Mouse (Mus musculus): ENCODE results near the gene Gm49601. TPM values are rescaled to one million over a fixed set of nuclear protein-coding genes. Genes with fewer than 3 reads are reported as not detected.
A peak's percentile ranks its signal among the peaks of the same experiment; 100 is the strongest.

Gene Gm49601
- total RNA-seq (2014; rRNA removed): 14.2 and 33.6 TPM in 2 replicates
- 3.4 and 7.0 TPM in 2 replicates for polyA plus RNA-seq (2015; fragmentation: Nextera tagmentation; extraction: Ambion mirVana)

GRCm38 (mm10) chr16:18626376-18626878 lies at the start of gene Gm49601:
TSS of gene Gm49601 (minus strand) at chr16:18626427.
- Histone ChIP-seq H3K9me3 (ENCODE audit: low read length) (no peaks in the 10 kb centered on the region), H3K4me1 (ENCODE audit: insufficient read depth, low read length) (peaks cover 13% of the 10 kb centered on the region; the same call in 1 of the 2 replicates), H3K27me3 (ENCODE audit: insufficient read depth, low read length) (peaks cover 32% of the 10 kb centered on the region), H3K27ac (ENCODE audit: low read depth, low read length) (no peak within 1 kb of the TSS), H3K4me2 (ENCODE audit: low read depth, low read length, poor library complexity, severe bottlenecking) (peak within 1 kb of the TSS; percentile 92), H3K36me3 (ENCODE audit: insufficient read depth, low read length) (peaks cover 30% of the 10 kb centered on the region), H3K4me3 (ENCODE audit: low read depth, low read length) (peak within 1 kb of the TSS; percentile 90), H3K9ac (replicated peaks; ENCODE audit: low read length, poor library complexity, severe bottlenecking) (peak within 1 kb of the TSS; percentile 64)
- peak; percentile 81 for DNase-seq (ENCODE audit: low spot score)
- peak; percentile 4; the same call in 1 of the 2 replicates for ATAC-seq (ENCODE audit: low FRiP score)
- peak; percentile 81 for TF ChIP-seq CTCF (IDR thresholded peaks at IDR 0.05)
- 0% methylated on average over 43 of the region's 65 CpGs for WGBS

DNA sequence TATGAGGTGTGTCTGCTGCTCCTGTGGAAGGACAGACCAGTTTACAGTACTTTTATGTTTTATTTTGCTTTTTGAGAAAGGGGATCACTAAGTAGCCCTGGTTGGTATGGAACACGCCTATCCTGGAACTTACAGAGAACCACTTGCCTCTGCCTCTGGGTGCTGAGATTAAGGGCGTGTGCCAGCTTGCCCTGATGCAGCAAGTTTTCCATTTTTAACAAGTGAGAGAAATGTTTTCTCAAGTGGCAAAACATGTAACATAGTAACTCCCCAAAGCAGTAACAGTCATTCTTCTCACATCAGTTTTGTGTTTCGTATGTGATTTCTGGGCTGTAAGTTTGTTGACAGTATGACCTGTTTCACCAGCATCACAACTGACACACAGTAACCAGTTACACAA lies 46.8 kb upstream of the Gm49601 start:
- TF ChIP-seq CTCF (IDR thresholded peaks at IDR 0.05): no peak
- no peak overlapping the region for H3K4me2 ChIP-seq (ENCODE audit: low read depth, low read length, poor library complexity, severe bottlenecking)
- no peaks in the 10 kb centered on the region for H3K36me3 ChIP-seq (ENCODE audit: insufficient read depth, low read length)
- DNase-seq (ENCODE audit: low spot score) (no peak), ATAC-seq (ENCODE audit: low FRiP score) (no peak)
- no peaks in the 10 kb centered on the region for H3K27me3 ChIP-seq (ENCODE audit: insufficient read depth, low read length)
- H3K4me1 ChIP-seq (ENCODE audit: insufficient read depth, low read length): no peaks in the 10 kb centered on the region
- no peak overlapping the region for H3K9ac ChIP-seq (replicated peaks; ENCODE audit: low read length, poor library complexity, severe bottlenecking)
- H3K9me3 ChIP-seq (ENCODE audit: low read length): no peaks in the 10 kb centered on the region
- no peak overlapping the region for H3K4me3 ChIP-seq (ENCODE audit: low read depth, low read length)
- no peak overlapping the region for H3K27ac ChIP-seq (ENCODE audit: low read depth, low read length)
- 81% methylated on average over 3 of the region's 3 CpGs for WGBS

GRCm38 (mm10) chr16:18672027-18672426 lies 45.8 kb upstream of the Gm49601 start:
- 74% methylated on average over 5 of the region's 5 CpGs for WGBS
- no peak overlapping the region for H3K4me3 ChIP-seq (ENCODE audit: low read depth, low read length)
- no peaks in the 10 kb centered on the region for H3K36me3 ChIP-seq (ENCODE audit: insufficient read depth, low read length)
- H3K9me3 ChIP-seq (ENCODE audit: low read length): no peaks in the 10 kb centered on the region
- no peak overlapping the region for H3K27ac ChIP-seq (ENCODE audit: low read depth, low read length)
- DNase-seq (ENCODE audit: low spot score) (no peak), ATAC-seq (ENCODE audit: low FRiP score) (no peak)
- no peak for TF ChIP-seq CTCF (IDR thresholded peaks at IDR 0.05)
- no peak overlapping the region for H3K9ac ChIP-seq (replicated peaks; ENCODE audit: low read length, poor library complexity, severe bottlenecking)
- no peak overlapping the region for H3K4me2 ChIP-seq (ENCODE audit: low read depth, low read length, poor library complexity, severe bottlenecking)
- H3K27me3 ChIP-seq (ENCODE audit: insufficient read depth, low read length): no peaks in the 10 kb centered on the region
- H3K4me1 ChIP-seq (ENCODE audit: insufficient read depth, low read length): no peaks in the 10 kb centered on the region

GRCm38 (mm10) chr16:18669914-18670313 lies 43.7 kb upstream of the Gm49601 start:
- H3K36me3 ChIP-seq (ENCODE audit: insufficient read depth, low read length): no peaks in the 10 kb centered on the region
- no peaks in the 10 kb centered on the region for H3K4me1 ChIP-seq (ENCODE audit: insufficient read depth, low read length)
- H3K9ac ChIP-seq (replicated peaks; ENCODE audit: low read length, poor library complexity, severe bottlenecking): no peak overlapping the region
- no peak overlapping the region for H3K4me3 ChIP-seq (ENCODE audit: low read depth, low read length)
- ATAC-seq (ENCODE audit: low FRiP score): no peak
- no peak overlapping the region for H3K4me2 ChIP-seq (ENCODE audit: low read depth, low read length, poor library complexity, severe bottlenecking)
- no peak overlapping the region for H3K27ac ChIP-seq (ENCODE audit: low read depth, low read length)
- 66% methylated on average over 6 of the region's 6 CpGs for WGBS
- no peak for DNase-seq (ENCODE audit: low spot score)
- no peaks in the 10 kb centered on the region for H3K27me3 ChIP-seq (ENCODE audit: insufficient read depth, low read length)
- H3K9me3 ChIP-seq (ENCODE audit: low read length): no peaks in the 10 kb centered on the region
- no peak for TF ChIP-seq CTCF (IDR thresholded peaks at IDR 0.05)

- no peaks in the 10 kb centered on the region for H3K36me3 ChIP-seq (ENCODE audit: insufficient read depth, low read length)
- TF ChIP-seq CTCF (IDR thresholded peaks at IDR 0.05): no peak
- H3K9ac ChIP-seq (replicated peaks; ENCODE audit: low read length, poor library complexity, severe bottlenecking): no peak overlapping the region
- DNase-seq (ENCODE audit: low spot score) (no peak), ATAC-seq (ENCODE audit: low FRiP score) (no peak)
- no peaks in the 10 kb centered on the region for H3K27me3 ChIP-seq (ENCODE audit: insufficient read depth, low read length)
- WGBS: 81% methylated on average over 4 of the region's 4 CpGs
- no peaks in the 10 kb centered on the region for H3K4me1 ChIP-seq (ENCODE audit: insufficient read depth, low read length)
- H3K4me2 ChIP-seq (ENCODE audit: low read depth, low read length, poor library complexity, severe bottlenecking): no peak overlapping the region
- no peak overlapping the region for H3K4me3 ChIP-seq (ENCODE audit: low read depth, low read length)
- no peaks in the 10 kb centered on the region for H3K9me3 ChIP-seq (ENCODE audit: low read length)
- H3K27ac ChIP-seq (ENCODE audit: low read depth, low read length): no peak overlapping the region
Observed at GRCm38 (mm10) chr16:18658597-18658996, 32.4 kb upstream of the Gm49601 start.

- H3K4me3 ChIP-seq (ENCODE audit: low read depth, low read length): no peak overlapping the region
- no peak for TF ChIP-seq CTCF (IDR thresholded peaks at IDR 0.05)
- no peak overlapping the region for H3K9ac ChIP-seq (replicated peaks; ENCODE audit: low read length, poor library complexity, severe bottlenecking)
- H3K4me1 ChIP-seq (ENCODE audit: insufficient read depth, low read length): no peaks in the 10 kb centered on the region
- no peak for DNase-seq (ENCODE audit: low spot score)
- H3K27ac ChIP-seq (ENCODE audit: low read depth, low read length): no peak overlapping the region
- H3K36me3 ChIP-seq (ENCODE audit: insufficient read depth, low read length): no peaks in the 10 kb centered on the region
- H3K4me2 ChIP-seq (ENCODE audit: low read depth, low read length, poor library complexity, severe bottlenecking): no peak overlapping the region
- 55% methylated on average over 5 of the region's 5 CpGs for WGBS
- ATAC-seq (ENCODE audit: low FRiP score): no peak
- H3K9me3 ChIP-seq (ENCODE audit: low read length): no peaks in the 10 kb centered on the region
- H3K27me3 ChIP-seq (ENCODE audit: insufficient read depth, low read length): no peaks in the 10 kb centered on the region
Observed at GRCm38 (mm10) chr16:18655372-18656098, 29.3 kb upstream of the Gm49601 start.
